Mouse (Mus musculus): ENCODE measurements around the gene Tmem252. TPM values are rescaled to one million over a fixed set of nuclear protein-coding genes. Genes with fewer than 3 reads are reported as not detected.
A peak's percentile ranks its signal among the peaks of the same experiment; 100 is the strongest.

Tmem252 gene
- total RNA-seq (2021), result under 1 TPM; 0.08 TPM
- long read RNA-seq, experiment 1, result 0 reads
- long read RNA-seq, experiment 2, result 0 reads

DNA sequence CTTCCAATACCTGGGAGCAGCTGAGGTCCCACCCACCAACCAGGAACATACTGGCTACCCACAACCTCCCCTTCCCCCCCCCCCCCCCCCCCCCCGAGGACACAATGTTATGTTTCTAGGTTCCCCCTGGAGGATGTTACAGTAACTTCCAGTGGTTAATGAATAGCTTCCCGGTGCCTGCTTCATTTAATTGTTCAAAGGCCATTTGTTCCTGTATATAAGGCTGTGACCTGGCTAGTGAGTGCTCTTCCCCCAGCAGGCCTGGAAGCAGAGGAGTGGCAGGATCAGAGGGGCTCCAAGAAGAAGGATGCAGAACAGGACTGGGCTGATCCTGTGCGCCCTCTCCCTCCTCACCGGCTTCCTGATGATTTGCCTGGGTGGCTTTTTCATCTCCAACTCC lies at the start of gene Tmem252:
Tmem252 (plus strand) TSS at position 247 of the 400 bp plus-strand sequence.
- intact Hi-C loops (cut with DNase I), result no loop called here
- TF ChIP-seq CTCF (IDR thresholded peaks at IDR 0.05), result no peak
- Histone ChIP-seq H3K27ac (peak within 1 kb of the TSS; percentile 58), H3K4me3 (peak within 1 kb of the TSS; percentile 42)
- DNase-seq, result no peak

DNA sequence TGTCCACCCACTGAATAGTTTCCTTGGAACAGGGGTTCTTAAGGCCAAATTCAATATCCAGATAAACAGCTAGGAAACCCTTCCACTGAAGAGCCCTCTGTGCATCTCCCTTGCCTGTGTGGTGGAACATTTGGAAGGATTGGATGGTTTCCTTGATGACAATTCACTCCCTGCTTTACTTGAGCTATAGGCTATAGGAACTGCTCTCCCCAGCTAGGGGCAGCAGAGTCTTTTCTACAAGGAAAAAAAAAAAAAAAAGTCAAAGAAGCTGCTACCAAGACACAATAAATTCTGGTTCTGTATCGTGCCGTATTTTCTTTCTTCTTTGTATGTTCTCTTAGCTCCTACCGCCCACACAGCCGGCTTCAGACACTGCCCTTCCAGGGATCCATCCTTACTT lies 45.8 kb upstream of the Tmem252 start:
- H3K4me3 ChIP-seq, result no peak overlapping the region
- intact Hi-C loops (cut with DNase I), result no loop called here
- no peak overlapping the region for H3K27ac ChIP-seq
- no peak for TF ChIP-seq CTCF (IDR thresholded peaks at IDR 0.05)
- DNase-seq, result no peak

DNA sequence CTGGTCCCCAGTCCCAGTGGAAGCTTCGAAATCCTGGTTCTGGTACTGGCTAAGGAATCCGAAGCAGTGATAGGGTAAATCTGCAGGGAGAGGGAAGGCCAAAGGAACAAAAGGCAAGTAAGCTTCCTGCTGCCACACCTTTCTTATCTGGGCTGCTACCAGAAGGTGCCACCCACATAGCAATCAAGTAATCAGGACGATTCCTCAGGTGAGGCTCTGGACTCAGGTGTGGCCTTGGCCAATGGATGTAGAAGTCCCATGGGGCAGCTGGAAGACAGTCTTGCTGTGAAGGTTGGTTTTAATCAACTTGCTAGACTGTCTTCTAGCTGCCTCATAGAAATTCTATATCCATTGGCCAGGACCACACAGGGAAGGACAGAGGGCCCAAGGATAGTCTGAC lies 40.8 kb upstream of the Tmem252 start:
- TF ChIP-seq CTCF (IDR thresholded peaks at IDR 0.05), result no peak
- Histone ChIP-seq H3K27ac (no peak overlapping the region), H3K4me3 (no peak overlapping the region)
- no peak for DNase-seq
- intact Hi-C loops (cut with DNase I), result no loop called here

DNA sequence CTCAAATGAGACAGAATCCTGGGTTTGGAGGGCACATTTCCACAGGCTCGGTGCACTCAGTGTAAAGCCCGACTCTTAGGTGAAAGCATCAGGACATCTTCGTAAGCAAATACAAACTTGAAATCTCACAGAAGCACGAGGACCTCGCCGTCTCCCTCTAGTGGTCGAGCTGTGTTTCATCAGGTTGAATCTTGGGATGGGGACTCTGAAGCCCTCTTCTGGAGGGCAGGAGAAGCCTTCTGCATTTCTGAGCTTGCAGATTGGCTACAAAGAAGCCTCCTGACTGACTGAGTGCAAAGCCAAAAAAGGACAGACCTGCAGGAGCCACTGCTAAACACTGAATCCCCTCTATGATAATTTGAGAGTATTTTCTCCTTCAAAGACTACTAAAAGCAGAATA lies 39.2 kb upstream of the Tmem252 start:
- TF ChIP-seq CTCF (IDR thresholded peaks at IDR 0.05), result peak; percentile 92
- Histone ChIP-seq H3K27ac (no peak overlapping the region), H3K4me3 (no peak overlapping the region)
- peak; percentile 69 for DNase-seq
- intact Hi-C loops (cut with DNase I), result no loop called here

DNA sequence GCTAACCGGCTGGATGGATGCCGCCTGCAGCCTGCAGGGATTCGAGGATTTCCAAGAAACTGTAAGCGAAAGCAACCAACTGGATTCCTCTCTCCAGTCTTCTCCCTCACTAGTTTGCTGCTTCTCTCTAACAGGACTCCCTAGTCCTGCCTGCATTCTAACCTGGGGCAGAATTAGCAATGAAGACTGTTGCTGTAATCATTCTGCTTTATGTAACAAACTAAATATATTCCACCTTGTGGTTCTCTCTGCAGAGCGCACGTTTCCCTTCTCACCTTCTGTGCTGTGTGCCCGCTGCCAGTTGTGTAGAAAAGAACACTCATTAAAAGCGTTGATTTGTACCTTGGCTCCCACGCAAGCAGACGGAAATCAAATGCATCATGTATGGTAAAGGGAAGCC lies 37.2 kb upstream of the Tmem252 start:
- intact Hi-C loops (cut with DNase I), result no loop called here
- no peak overlapping the region for H3K27ac ChIP-seq
- no peak for TF ChIP-seq CTCF (IDR thresholded peaks at IDR 0.05)
- H3K4me3 ChIP-seq, result no peak overlapping the region
- DNase-seq, result no peak

DNA sequence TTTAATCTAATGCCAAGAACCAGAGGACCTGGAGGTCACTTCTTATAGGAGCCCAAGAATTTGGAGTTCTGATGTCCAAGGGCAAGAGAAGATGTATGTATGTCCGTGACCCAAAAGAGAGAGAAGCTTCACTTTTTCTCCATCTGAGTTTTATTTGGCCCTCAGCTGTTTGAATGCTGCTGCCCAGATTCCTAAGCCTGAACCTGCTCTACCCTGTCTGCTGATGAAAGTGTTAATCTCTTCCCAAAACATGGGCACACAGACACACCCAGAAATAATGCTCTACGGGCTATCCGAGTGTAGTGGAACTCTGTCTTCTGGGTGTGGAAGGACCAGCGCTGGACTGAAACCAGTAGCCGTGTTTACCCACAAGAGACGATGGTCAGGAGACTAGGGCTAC lies 35.8 kb upstream of the Tmem252 start:
- no peak overlapping the region for H3K4me3 ChIP-seq
- no peak for DNase-seq
- intact Hi-C loops (cut with DNase I), result no loop called here
- no peak overlapping the region for H3K27ac ChIP-seq
- TF ChIP-seq CTCF (IDR thresholded peaks at IDR 0.05), result no peak

DNA sequence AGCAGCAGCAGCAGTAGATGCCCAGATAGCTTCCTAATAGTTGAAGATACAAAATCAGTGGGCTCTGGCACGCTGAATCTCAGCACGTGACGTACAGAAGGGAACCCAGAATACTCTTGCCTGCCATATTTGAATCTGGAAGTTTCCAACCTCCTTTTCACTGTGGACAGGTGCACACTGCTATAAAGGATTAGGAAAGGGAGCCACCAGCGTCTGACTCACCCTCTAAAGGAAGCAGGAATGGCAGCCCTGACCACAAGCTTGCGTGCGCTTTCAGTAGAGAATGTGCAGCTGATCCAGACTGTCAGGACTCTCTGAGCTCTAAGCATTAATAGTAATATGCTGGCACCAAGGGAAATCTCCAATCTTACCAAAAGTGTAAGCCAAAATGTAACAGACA lies 32.8 kb upstream of the Tmem252 start:
- Histone ChIP-seq H3K27ac (no peak overlapping the region), H3K4me3 (no peak overlapping the region)
- no peak for DNase-seq
- no peak for TF ChIP-seq CTCF (IDR thresholded peaks at IDR 0.05)
- intact Hi-C loops (cut with DNase I), result no loop called here

DNA sequence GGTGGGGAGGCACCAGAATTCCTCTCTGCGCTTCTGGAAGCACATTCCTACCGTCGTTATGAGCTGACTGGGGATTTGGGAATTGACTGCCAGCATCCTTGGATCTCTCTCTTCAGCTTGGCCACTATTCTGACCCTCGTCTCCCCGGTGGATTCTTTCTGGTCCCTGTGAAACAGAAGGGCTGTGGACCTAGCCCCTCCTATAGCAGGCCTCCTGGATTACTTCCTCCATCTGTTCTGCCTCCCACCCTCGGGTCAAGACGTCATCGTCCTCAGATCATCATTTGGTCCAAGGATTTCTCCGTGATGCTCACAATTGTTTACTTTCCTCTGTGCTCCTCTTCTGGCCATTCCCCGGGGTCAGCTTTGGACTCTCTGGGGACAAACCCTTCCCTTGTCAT lies 28.8 kb upstream of the Tmem252 start:
- no peak for TF ChIP-seq CTCF (IDR thresholded peaks at IDR 0.05)
- DNase-seq, result peak; percentile 47
- intact Hi-C loops (cut with DNase I), result no loop called here

DNA sequence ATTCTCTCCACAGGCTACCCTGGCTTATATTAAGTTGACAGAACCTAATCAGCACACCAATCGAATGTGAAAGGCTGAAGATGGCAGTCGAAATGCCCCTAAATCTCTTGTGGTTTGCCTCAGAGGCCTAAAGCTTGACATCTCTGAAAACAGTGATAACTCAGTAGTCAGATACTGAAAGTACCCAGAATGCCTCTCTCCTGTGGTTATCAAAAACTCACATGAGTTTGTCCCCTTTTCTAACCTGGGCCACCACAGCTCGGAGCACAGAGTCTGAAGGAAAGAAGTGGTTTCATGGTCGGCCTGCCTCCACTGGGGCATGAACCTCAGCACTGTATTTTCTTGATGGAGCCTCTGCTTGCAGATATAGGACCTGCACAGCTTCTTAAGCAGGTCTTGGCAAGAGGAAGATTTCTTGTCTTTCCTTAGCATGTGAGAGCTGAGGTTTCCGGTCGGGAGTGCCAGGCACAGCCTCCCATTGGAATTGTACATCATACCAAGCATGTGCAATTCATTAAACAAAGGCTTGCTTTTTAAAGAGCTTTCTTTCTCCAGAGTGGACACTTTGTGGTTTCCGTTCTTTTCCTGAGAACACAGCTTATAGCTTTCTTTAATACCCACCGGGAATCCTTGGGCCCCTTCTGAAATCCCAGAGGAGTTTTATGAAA lies 27.5 kb upstream of the Tmem252 start:
- peak overlapping the region; percentile 48; the same call in 1 of the 2 replicates for H3K27ac ChIP-seq
- no peak for DNase-seq
- H3K4me3 ChIP-seq, result no peak overlapping the region
- intact Hi-C loops (cut with DNase I), result no loop called here
- TF ChIP-seq CTCF (IDR thresholded peaks at IDR 0.05), result no peak

More for the DNA sequence above, 28.8 kb upstream of the Tmem252 start:
- Histone ChIP-seq H3K27ac (no peak overlapping the region), H3K4me3 (no peak overlapping the region)

DNA sequence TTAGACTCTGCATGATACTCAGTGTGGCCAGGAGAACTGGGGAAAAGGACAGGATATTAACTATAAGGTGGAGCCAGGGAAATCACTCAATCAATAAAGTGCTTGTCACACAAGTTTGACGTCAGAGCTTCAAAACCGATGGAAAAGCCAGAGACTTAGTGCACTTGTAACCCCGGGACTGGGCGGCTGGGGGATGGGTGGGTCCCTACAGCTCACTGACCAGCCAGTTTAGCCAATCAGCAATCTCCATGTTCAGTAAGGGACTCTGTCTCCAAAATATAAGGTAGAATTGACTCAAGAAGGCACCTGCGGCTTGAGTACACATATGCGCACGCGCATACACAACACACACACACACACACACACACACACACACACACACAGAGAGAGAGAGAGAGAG lies 25.8 kb upstream of the Tmem252 start:
- Histone ChIP-seq H3K4me3 (no peak overlapping the region), H3K27ac (no peak overlapping the region)
- intact Hi-C loops (cut with DNase I), result no loop called here
- no peak for DNase-seq
- no peak for TF ChIP-seq CTCF (IDR thresholded peaks at IDR 0.05)

DNA sequence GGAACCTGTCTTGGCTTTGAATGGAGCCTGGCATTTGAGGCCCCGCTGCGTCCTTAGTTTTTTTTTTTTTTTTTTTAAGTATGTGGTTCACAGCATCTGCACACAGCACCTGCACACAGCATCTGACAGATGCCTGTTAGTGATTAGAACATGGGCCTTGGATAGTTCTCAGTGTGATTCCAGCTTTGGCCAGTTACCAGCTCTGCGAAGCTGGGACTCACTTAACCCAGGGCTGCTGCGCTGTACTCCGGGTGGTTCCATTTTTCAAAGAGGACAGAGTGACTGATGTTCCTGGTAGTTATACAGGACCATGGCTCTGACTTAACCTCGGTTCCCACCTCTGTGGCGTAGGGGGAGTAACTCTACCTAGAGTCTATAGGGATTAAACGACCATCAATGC lies 23.4 kb upstream of the Tmem252 start:
- intact Hi-C loops (cut with DNase I), result no loop called here
- Histone ChIP-seq H3K4me3 (no peak overlapping the region), H3K27ac (no peak overlapping the region)
- DNase-seq, result no peak
- TF ChIP-seq CTCF (IDR thresholded peaks at IDR 0.05), result no peak

DNA sequence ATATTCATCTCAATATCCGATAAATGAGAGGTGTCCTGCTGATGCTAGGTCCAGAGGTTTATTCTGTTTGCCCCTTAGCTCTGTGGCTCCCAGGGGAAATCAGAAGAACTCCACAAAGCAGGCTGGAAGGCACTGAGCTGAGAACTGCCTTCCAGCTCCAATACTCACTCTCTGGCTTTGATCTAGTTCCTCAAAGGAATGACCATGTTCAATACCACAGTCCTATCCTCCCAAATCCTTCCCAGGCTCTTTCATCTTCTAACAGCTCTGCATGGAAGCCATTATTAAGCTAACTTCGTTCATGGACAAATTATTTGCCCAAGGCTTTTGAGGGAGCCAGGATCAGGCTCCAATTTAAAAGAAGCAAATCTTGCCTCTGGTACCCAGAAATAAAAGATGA lies 22.2 kb upstream of the Tmem252 start:
- Histone ChIP-seq H3K4me3 (no peak overlapping the region), H3K27ac (no peak overlapping the region)
- no peak for DNase-seq
- intact Hi-C loops (cut with DNase I), result no loop called here
- TF ChIP-seq CTCF (IDR thresholded peaks at IDR 0.05), result no peak

DNA sequence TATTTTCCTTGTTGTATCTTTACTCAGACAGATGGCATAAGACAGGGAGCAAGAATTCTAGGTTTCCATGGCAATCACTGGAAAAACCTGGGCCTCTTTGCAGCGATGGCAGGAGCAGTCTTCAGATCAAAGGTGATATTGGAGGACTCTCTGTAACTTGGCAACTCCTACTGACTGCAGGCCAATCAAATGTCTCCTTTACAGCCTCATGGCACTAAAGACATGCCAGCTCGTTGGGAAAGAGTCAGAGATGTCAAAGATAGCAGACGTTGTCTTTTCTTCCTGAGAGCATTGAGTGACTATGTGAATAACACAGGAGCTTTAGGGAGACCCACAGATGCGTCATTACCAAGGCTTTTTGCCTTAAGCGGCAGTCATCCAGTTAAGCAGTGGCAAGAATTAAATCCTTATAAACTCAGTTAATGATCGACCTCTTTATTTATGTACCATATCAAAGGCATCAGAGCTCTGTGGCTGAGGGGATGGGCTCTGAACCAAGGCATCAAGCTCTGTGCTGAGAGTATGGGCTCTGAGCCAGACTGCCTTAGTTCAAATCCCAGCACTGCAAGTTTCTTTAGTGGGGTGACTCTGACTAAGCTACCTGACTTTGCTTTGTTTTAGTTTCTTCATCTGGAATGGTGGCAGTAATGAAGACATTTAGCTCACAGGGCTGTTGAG lies 21.3 kb upstream of the Tmem252 start:
- intact Hi-C loops (cut with DNase I), result no loop called here
- Histone ChIP-seq H3K27ac (no peak overlapping the region; the same call in 1 of the 2 replicates), H3K4me3 (no peak overlapping the region)
- TF ChIP-seq CTCF (IDR thresholded peaks at IDR 0.05), result no peak
- no peak for DNase-seq

All from gastrocnemius, adult 2 months (tissue).